Mouse (Mus musculus) heart, embryonic 12.5 days (tissue): ENCODE measurements around the gene Trim63. TPM values are rescaled to one million over a fixed set of nuclear protein-coding genes. Genes with fewer than 3 reads are reported as not detected.

ENCODE experiments used
- ATAC-seq: fragments of 200-750 bp; cut with Nextera tagmentation; 2 replicates; pipeline ENCODE4 v1.8.0; 2017; ENCODE audit warnings: moderate TSS enrichment, moderate library complexity; ENCODE audit not compliant: insufficient number of reproducible peaks, low FRiP score
- H3K27ac ChIP-seq: fragments of 300-500 bp; sonication (generic); 2 replicates; pipeline ENCODE4 v1.5.1; 2016; ENCODE audit warnings: mild to moderate bottlenecking, moderate library complexity; ENCODE audit not compliant: poor library complexity, severe bottlenecking
- H3K27me3 ChIP-seq: fragments of 300-500 bp; sonication (generic); replicated peaks from 2 replicates; pipeline ENCODE4 v1.6.1; 2016; ENCODE audit warnings: mild to moderate bottlenecking, moderate library complexity
- H3K36me3 ChIP-seq: fragments of 300-500 bp; sonication (generic); 2 replicates; pipeline ENCODE4 v1.6.1; 2016; ENCODE audit warnings: mild to moderate bottlenecking, moderate library complexity
- H3K4me1 ChIP-seq: fragments of 300-500 bp; sonication (generic); replicated peaks from 2 replicates; pipeline ENCODE4 v1.6.1; 2016; ENCODE audit warnings: mild to moderate bottlenecking
- H3K4me2 ChIP-seq: fragments of 300-500 bp; sonication (generic); 2 replicates; pipeline ENCODE4 v1.6.1; 2016; ENCODE audit warnings: mild to moderate bottlenecking, moderate library complexity
- H3K4me3 ChIP-seq: fragments of 300-500 bp; sonication (generic); 2 replicates; pipeline ENCODE4 v1.5.1; 2016; ENCODE audit warnings: mild to moderate bottlenecking
- H3K9ac ChIP-seq: fragments of 300-500 bp; sonication (generic); 2 replicates; pipeline ENCODE4 v1.6.1; 2016; ENCODE audit warnings: mild to moderate bottlenecking, moderate library complexity
- H3K9me3 ChIP-seq: fragments of 300-500 bp; sonication (generic); replicated peaks from 2 replicates; pipeline ENCODE4 v1.6.1; 2016; ENCODE audit warnings: mild to moderate bottlenecking, moderate library complexity
- WGBS: fragments of 180-500 bp; shearing (Covaris S2); methylation state at CpG from one replicate; pipeline ENCODE4 v1.1.7; 2016; 5-methylcytosine and 5-hydroxymethylcytosine counted together
- polyA plus RNA-seq: library from polyadenylated mRNA; unstranded; fragments of >200 nt; fragmentation: Nextera tagmentation; extraction: Ambion mirVana; gene quantifications from 2 replicates; pipeline ENCODE4 v1.2.1, GENCODE M21; 2016

The Trim63 gene
- polyA plus RNA-seq, 1 experiment from 2014 or later: 93.9 TPM

GRCm38 (mm10) chr4:134352929-134353328 is 38.0 kb downstream of the Trim63 start:
- Histone ChIP-seq H3K36me3 (no peaks in the 10 kb centered on the region), H3K9ac (no peak overlapping the region), H3K4me1 (peaks cover 66% of the 10 kb centered on the region), H3K27ac (no peak overlapping the region), H3K4me2 (no peak overlapping the region), H3K9me3 (no peaks in the 10 kb centered on the region), H3K27me3 (peaks cover 7% of the 10 kb centered on the region), H3K4me3 (no peak overlapping the region)
- WGBS: 81% methylated on average over 7 of the region's 7 CpGs
- no peak for ATAC-seq

DNA sequence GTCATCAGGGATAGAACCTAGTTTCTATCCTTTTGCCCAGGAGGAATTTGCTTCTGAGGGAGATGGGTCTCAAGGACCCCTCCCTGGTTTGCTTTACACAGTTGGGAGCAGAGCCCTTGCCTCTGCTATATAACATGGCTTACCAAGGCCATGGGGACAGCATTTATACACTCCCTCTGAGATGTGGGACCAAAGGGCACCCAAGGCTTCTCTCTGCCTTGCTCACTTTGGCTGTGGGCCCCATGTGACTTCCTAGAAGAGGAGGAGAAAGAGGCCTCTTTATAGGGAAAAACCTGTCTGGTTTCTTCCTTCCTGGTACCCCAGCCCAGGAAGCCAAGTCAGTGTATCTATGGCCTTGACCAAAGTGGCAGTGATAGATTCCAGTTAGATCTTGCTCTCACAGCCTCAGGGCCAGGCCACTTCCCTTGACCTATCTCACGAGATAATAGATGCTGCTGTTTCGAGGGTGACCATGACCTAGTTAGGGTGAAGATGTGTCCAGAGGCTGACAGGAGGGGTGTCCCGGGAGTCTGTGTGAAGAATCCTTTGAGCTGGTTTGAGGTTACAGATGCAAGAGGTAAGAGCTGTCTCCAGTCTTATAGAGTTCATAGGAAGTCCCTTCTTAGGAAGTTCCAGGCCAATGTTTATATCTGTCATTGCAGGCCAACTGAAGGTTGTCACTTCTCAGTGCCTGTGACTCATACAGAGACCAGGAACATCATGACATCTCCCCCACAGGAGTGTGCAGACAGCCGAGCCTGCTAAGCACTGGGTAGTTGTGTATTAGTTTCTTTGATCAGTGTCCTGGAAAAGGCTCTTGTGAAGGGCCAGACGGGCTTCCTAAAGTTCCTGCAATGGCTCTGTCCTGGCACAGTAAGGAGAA is 38.8 kb downstream of the Trim63 start:
- Histone ChIP-seq H3K27me3 (peaks cover 16% of the 10 kb centered on the region), H3K36me3 (no peaks in the 10 kb centered on the region), H3K9ac (no peak overlapping the region), H3K4me3 (no peak overlapping the region), H3K27ac (no peak overlapping the region), H3K4me1 (peaks cover 58% of the 10 kb centered on the region), H3K4me2 (no peak overlapping the region), H3K9me3 (no peaks in the 10 kb centered on the region)
- ATAC-seq: no peak
- 33% methylated on average over 5 of the region's 5 CpGs for WGBS

GRCm38 (mm10) chr4:134355841-134356452 is 41.0 kb downstream of the Trim63 start:
- peak; percentile 37 for ATAC-seq
- Histone ChIP-seq H3K36me3 (no peaks in the 10 kb centered on the region), H3K4me3 (no peak overlapping the region), H3K27ac (peak overlapping the region; percentile 64), H3K4me1 (peaks cover 57% of the 10 kb centered on the region), H3K27me3 (peaks cover 21% of the 10 kb centered on the region), H3K4me2 (peak overlapping the region; percentile 6; the same call in 1 of the 2 replicates), H3K9me3 (no peaks in the 10 kb centered on the region), H3K9ac (no peak overlapping the region)
- WGBS: 27% methylated on average over 16 of the region's 16 CpGs

GRCm38 (mm10) chr4:134356591-134357460 is 41.9 kb downstream of the Trim63 start:
- ATAC-seq: no peak
- no peak overlapping the region for H3K4me3 ChIP-seq
- no peaks in the 10 kb centered on the region for H3K36me3 ChIP-seq
- 20% methylated on average over 22 of the region's 22 CpGs for WGBS
- peaks cover 21% of the 10 kb centered on the region for H3K27me3 ChIP-seq
- H3K4me2 ChIP-seq: peak overlapping the region; percentile 33
- H3K9ac ChIP-seq: no peak overlapping the region
- H3K4me1 ChIP-seq: peaks cover 56% of the 10 kb centered on the region
- peak overlapping the region; percentile 64; the same call in 1 of the 2 replicates for H3K27ac ChIP-seq
- no peaks in the 10 kb centered on the region for H3K9me3 ChIP-seq

- Histone ChIP-seq H3K27ac (no peak overlapping the region), H3K4me2 (peak overlapping the region; percentile 33; the same call in 1 of the 2 replicates)
Observed at GRCm38 (mm10) chr4:134357461-134357771, 42.5 kb downstream of the Trim63 start.

GRCm38 (mm10) chr4:134359649-134360048 is 44.7 kb downstream of the Trim63 start:
- no peak overlapping the region for H3K4me3 ChIP-seq
- 80% methylated on average over 6 of the region's 6 CpGs for WGBS

More at GRCm38 (mm10) chr4:134357461-134357771, 42.5 kb downstream of the Trim63 start:
- H3K9ac ChIP-seq: no peak overlapping the region
- peaks cover 50% of the 10 kb centered on the region for H3K4me1 ChIP-seq
- H3K9me3 ChIP-seq: no peaks in the 10 kb centered on the region
- no peak overlapping the region for H3K4me3 ChIP-seq
- H3K27me3 ChIP-seq: peaks cover 21% of the 10 kb centered on the region
- WGBS: 40% methylated on average over 17 of the region's 17 CpGs
- H3K36me3 ChIP-seq: no peaks in the 10 kb centered on the region
- ATAC-seq: no peak

GRCm38 (mm10) chr4:134361215-134361614 is 46.3 kb downstream of the Trim63 start:
- Histone ChIP-seq H3K4me3 (no peak overlapping the region), H3K4me2 (no peak overlapping the region), H3K4me1 (peaks cover 27% of the 10 kb centered on the region), H3K9ac (0 out of 2 replicates have a peak overlapping the region, but pooled peaks have one; percentile 21), H3K27ac (peak overlapping the region; percentile 52; the same call in 1 of the 2 replicates), H3K9me3 (no peaks in the 10 kb centered on the region), H3K36me3 (no peaks in the 10 kb centered on the region), H3K27me3 (peaks cover 37% of the 10 kb centered on the region)
- ATAC-seq: no peak
- WGBS: 31% methylated on average over 5 of the region's 5 CpGs

More at GRCm38 (mm10) chr4:134359649-134360048, 44.7 kb downstream of the Trim63 start:
- no peak overlapping the region for H3K27ac ChIP-seq
- ATAC-seq: no peak
- no peaks in the 10 kb centered on the region for H3K9me3 ChIP-seq
- H3K4me1 ChIP-seq: peaks cover 42% of the 10 kb centered on the region
- no peak overlapping the region for H3K4me2 ChIP-seq
- no peaks in the 10 kb centered on the region for H3K36me3 ChIP-seq
- no peak overlapping the region for H3K9ac ChIP-seq
- H3K27me3 ChIP-seq: peaks cover 24% of the 10 kb centered on the region

- H3K9ac ChIP-seq: no peak overlapping the region
Observed at GRCm38 (mm10) chr4:134362124-134362523, 47.2 kb downstream of the Trim63 start.

DNA sequence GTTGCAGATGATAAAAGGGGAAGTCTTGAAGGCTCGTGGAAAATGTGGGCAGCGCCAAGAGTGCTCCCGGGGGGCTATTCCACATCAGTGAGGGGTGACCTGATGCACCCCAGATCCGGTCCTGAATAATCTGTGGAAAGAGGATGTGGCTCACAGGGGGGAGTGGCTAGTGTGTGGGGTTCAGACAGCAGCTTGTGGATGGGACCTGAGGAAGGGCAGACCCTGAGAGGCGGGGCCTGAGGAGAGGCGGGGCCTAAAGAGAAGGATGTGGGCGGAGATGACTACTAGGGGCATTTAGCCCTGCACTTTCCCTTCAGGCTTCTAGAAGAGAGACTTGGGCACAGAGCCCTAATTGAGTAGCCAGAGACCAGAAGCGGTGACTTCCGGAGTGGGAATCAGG is 47.7 kb downstream of the Trim63 start:
- Histone ChIP-seq H3K4me3 (no peak overlapping the region), H3K4me1 (peaks cover 16% of the 10 kb centered on the region), H3K27me3 (peaks cover 38% of the 10 kb centered on the region), H3K36me3 (no peaks in the 10 kb centered on the region), H3K4me2 (0 out of 2 replicates have a peak overlapping the region, but pooled peaks have one; percentile 28), H3K9ac (no peak overlapping the region), H3K9me3 (no peaks in the 10 kb centered on the region), H3K27ac (no peak overlapping the region)
- 27% methylated on average over 9 of the region's 9 CpGs for WGBS
- peak; percentile 16; the same call in 1 of the 2 replicates for ATAC-seq

More at GRCm38 (mm10) chr4:134362124-134362523, 47.2 kb downstream of the Trim63 start:
- H3K27me3 ChIP-seq: peaks cover 39% of the 10 kb centered on the region
- 48% methylated on average over 9 of the region's 9 CpGs for WGBS
- no peak overlapping the region for H3K27ac ChIP-seq
- H3K4me3 ChIP-seq: no peak overlapping the region
- H3K9me3 ChIP-seq: no peaks in the 10 kb centered on the region
- no peaks in the 10 kb centered on the region for H3K36me3 ChIP-seq
- H3K4me1 ChIP-seq: peaks cover 19% of the 10 kb centered on the region
- 0 out of 2 replicates have a peak overlapping the region, but pooled peaks have one; percentile 28 for H3K4me2 ChIP-seq
- no peak for ATAC-seq

DNA sequence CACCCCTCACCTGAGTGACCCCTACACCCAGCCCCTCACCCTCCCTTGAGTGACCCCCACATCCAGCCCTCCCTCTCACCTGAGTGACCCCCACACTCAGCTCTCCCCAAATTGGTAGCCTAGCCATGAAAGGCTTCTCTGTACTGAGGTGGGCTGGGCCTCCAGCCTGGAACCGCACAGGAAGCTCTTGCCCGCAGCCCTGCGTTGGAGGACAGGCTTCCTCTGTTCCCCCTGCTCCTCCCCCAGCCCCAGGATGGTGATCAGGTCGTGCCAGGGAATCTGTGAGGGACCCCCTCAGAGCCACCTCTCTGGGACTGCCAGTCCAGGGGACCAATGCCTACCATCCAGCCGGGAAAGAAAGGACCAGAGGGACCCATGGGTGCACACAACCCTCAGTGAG is 50.4 kb downstream of the Trim63 start:
- H3K4me3 ChIP-seq: no peak overlapping the region
- peaks cover 42% of the 10 kb centered on the region for H3K27me3 ChIP-seq
- no peak overlapping the region for H3K27ac ChIP-seq
- peaks cover 21% of the 10 kb centered on the region for H3K4me1 ChIP-seq
- H3K9ac ChIP-seq: no peak overlapping the region
- H3K4me2 ChIP-seq: no peak overlapping the region
- ATAC-seq: no peak
- H3K36me3 ChIP-seq: no peaks in the 10 kb centered on the region
- 42% methylated on average over 5 of the region's 5 CpGs for WGBS
- no peaks in the 10 kb centered on the region for H3K9me3 ChIP-seq
